Mouse (Mus musculus) spleen, postnatal 36 days (tissue): ENCODE data around the gene Mal.

Experiments
- DNase-seq, 2 experiments: peaks; one replicate each; pipeline ENCODE4 v3.0.0; 2022; ENCODE audit warnings: low spot score in 2 of 2, mixed read lengths in 1 of 2

Mal gene

DNA sequence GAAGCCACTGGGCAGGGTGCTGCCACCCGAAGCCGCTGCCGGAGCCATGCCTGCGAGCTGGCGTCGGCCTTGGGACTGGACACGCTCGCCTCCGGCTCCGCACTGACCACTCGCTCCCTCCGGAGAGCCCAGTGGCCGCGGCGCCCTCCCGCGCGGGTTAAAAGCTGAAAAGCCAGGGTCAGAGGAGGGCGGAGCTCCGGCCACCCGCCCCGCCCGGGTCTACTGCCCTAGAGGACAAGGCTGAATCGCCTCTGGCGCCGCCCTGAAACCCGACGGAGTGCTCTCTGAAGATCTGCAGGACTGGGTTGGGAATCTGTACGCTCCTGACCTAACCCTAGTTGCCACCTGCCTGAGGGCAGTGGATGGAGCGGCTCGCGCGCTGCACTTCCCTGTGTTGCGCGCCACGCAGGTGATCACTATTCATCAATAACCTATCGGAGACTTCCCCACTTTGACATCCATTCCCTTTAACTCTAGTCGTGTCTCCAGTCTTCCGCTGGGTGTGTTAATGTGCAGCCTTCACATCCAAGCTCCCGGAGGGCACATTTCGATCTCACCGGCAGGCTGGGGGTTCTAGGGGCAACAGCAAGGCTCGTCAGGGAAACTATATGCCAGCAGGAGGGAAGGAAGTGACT is at the start of gene Mal:
TSS of gene Mal (minus strand) at position 610 of the 635 bp plus-strand sequence.
- no peak for DNase-seq

DNA sequence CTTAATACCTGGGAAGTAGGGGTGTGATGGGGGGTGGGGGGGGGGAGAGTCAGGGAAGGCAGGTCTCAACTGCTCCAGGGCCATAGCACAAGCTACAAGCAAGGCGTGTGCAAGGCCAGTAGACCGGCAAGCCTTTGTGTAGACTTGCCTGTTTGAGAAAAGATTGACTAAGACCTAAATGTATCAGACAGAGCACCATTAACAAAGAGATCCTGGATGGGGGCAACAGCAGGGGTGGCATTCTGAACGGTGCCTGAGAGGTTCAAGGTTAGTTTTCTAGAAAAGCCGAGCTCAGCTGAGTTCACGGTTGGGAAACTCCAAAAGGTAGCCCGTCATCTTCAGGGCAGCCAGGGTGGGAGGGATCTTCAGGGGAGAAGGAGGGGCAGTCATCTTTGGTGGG is 48.8 kb upstream of the Mal start:
- no peak for DNase-seq

DNA sequence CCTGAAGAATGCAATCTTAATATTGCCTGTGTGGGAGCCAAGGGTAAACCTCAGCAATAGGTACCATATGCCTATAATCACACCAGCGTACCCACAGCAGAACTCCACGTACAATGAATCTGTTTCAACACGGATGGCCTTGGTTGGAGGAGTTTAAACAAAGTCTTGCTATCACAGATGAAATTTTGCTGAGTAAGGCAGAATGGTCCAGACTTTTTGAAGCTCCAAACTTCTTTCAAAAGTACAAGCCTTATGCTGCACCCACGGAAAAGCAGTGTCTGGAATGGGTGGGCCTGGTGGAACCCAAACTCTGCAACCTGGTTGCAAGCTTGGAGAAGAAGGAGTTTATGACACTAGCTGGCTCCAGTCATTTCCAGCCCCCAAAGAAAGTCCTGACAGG is 32.7 kb upstream of the Mal start:
- DNase-seq = no peak

DNA sequence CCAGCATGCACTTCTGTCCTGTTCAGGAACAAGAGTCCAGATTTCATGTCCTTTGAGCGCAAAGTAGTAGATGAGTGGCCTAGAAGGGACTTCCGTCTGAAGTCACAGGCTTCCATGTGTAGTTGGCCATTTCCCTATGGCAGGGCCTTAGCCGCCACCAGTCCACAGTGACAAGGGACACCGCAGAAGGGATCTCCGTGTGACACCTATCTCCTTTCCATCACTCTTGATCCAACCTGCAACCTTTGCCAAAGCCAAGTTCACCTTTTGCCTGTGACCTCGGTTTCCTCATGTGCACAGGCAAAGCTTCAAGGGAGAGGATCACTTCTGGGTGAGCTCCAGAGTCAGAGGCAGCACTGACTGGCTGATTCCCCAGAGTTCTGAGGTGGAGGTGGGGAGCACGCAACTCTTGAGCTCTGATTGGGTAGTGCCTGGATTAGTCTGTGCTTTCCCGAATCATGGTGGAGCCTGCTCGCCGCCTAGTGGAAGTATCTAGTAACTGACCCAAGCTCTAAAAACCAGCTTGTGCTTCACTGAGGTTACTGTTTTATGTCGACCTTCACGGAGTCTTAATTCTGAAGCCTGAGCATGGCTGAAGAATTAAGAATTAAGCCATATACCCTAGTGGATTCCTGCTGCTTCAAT is 27.3 kb upstream of the Mal start:
- peak; percentile 41 to 50 for DNase-seq

DNA sequence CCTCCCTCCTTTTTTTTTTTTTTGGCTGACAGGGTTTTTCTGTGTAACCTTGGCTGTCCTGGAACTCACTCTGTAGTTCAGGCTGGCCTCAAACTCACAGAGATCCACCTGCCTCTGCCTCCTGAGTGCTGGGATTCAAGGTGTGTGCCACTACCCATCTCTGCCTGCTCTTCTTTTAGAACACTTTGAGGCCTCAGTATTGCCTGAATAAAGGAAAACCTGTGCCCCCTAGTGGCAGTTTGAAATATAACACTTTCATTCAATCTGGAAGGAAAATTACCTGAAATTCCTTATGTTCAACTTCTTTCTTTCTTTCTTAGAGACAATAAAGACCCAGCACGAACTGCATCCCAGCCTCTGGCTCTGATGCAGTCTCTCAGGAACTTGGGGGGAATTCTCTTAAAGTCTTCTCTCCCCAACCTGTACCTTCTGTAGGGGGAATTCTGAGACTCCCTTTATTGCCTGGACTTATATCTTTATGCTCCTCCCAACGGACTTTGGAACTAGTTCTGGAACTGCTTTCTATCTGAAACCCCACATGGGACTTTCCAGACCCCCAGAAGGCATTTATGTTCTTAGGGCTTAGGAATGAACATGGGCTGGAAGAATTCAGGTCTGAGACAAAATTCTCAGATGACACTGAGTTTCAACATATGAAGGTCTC is 11.5 kb upstream of the Mal start:
- DNase-seq = peak in 1 of 2 experiments; percentile 21

DNA sequence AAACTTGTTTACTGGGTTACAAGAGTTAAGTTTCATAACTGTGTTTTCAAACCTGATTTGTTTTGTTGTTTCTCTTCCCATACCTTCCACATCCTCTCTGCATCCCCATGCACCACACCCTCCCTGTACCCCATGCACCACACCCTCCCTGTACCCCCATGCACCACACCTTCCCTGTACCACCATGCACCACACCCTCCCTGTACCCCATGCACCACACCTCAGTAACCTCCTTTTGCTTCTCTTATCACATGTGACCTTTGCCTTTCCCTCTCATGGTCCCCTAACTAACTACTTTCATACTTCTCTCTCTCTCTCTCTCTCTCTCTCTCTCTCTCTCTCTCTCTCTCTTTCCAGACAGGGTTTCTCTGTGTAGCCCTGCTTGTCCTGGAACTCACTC is 10.5 kb upstream of the Mal start:
- no peak for DNase-seq

DNA sequence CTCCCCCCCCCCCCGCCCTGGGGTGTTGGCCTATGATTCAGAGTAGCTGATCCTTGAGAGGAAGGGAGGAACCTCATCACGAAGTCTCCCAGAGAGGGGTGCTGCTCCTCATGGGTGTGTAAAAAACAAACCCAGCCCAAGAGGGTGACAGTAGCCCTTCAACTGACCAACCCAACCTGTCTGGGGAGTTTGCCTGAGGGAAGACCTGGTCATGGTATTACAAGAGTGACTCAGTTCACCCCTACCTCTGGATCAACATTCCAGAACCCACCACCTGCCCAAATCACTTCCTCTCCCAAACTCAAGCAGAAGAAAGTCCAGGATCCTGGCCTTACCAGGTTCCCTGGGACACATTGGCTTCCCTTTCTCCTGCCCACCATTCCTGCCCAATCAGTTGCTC is 6.2 kb upstream of the Mal start:
- DNase-seq = no peak

DNA sequence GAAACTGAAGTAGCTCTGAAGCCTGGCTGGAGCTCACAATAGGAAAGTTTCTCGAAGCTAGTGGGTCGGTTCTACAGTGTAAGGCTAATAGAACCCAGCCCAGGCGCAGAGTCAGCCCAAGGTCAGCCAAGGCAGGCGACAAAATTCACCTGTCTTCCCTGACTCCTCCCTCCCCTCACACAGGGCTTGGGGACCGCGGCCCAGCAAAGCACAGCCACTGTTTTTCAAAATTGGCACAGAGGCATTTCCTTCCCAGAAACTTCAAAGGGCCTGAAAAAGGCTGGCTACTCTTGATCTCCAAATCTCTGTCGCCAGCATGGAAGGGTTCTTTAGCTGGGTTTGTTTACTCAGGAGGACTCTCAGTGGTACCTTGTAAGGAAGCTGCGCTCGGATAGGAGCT is 1.1 kb downstream of the Mal start:
- DNase-seq = no peak

DNA sequence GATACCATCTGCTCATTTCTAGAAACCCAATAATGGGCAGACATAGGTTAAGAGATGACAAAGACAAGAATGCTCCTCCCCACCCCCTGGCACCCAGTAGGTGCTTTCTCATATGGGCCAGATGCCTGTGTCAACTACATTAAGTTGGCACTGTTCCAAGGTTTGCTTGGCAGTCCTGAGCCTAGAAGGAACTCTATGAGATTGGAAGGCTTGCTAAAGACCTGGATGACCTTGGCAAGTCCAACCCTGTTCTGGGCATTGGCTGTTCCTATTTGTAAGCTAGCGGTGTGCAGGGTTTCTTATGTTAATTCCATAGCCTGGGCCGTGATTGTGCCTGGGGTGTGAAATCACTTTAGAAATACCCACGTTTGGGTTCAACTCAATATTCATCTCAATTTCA is 1.7 kb downstream of the Mal start:
- DNase-seq = no peak

DNA sequence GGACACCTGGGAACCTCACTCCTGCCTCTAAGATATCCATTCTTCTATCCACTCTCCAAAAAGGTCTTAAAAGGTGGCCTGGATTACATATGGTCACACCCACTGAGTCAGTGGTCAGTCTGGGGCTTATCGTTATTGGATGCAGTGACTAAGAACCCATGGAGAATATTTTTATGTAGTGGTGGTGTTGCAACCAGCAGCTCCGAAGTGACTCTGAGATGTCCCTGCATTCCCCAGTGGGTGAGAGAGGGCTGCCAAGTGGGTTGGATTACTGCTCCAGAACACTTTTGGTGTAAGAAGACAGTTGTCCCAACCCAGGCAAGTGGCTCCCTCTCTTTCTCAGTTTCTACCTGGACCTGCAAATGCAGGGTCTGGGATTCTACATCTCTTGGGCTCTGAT is 3.7 kb downstream of the Mal start:
- DNase-seq = no peak

DNA sequence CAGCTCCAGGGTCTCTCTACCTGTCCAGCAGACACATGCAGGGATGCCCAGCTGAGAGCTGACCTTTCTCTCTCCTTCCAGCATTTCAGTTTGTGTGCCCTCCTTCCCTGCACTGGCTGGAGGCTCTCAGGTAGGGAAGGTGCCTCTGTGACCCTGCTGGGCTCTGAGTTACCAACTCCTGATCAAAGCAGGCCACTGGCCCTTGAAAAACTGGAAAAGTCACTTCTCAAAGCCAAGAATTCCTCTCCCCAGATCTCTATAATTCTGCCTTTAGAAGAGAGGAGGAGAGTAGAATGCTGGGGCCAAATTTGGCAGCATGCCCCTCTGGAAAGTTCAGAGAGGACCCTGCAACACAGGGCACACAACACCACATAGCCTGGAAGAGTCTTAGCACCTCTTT is 4.2 kb downstream of the Mal start:
- DNase-seq = no peak

DNA sequence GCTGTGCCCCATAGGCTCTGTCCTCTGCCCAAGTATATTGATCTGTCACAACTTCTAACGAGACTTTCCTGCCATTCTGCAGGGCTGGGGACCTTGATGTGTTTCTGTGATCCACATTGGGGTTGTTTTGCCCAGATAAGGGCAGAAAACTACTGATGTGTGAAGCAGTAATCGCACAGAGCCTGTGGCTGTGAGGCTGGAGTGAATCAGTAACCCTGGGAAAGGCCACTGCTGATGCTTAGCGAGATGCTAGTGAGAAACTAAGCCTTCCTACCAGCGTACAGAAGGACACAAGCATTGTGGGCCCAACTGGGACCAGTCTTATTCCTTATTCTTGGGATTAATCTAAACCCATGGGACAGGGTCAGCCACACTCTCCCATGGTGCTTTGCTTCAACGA is 4.9 kb downstream of the Mal start:
- no peak for DNase-seq

DNA sequence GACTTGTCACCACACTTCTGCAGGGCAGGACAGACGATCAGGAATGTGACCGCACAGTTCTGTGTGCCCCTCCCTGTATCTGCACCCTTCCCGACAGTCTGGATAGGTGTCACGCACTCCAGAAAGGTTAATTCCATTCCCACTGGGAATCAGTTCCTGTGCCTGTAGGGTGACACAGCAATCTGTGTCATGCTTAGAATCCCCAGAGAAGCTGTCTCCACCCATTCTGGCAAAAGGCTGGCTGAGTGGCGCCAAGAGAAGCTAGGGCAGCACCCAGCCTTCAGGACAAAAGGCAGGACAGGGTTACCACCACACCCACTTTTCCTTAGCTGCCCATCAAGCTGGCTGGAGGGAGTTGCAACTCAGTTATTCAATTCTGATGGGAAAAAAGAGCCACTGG is 6.6 kb downstream of the Mal start:
- no peak for DNase-seq

DNA sequence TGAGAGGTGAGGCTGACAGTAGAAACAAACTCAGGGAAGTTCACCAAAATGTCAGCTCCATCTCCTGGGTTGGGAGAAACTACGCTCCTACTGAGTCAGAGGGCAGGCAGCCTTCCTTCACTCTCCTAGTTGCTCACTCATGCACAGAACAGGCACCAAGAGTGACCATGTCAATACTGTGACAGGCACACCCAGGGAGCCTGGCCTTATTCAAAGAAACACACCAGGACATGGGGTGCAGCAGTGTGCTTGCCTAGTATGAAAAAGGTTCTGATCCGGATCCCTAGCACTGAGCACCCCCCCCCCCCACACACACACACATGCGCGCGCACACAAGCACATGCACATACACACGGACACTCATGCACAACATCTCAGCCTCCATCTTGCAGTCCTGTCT is 8.3 kb downstream of the Mal start:
- DNase-seq = no peak

DNA sequence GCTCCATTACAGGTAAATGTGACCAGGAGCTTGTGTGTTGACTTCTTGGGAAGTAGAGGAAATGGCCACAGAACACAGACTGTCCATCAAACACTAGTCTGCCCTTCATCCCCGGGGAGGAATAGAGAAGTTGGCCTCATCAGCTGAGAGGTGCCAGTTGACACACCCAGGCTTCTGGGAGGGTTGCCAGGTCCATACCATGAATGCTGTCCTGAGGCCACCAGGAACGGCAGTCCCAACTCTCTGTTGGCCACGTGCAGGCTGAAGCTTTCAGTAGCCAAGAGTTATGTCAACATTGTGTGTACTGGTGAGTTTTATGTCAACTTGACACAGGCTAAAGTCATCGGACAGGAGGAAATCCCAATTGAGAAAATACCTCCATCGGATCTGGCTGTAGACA is 9.6 kb downstream of the Mal start:
- no peak for DNase-seq

DNA sequence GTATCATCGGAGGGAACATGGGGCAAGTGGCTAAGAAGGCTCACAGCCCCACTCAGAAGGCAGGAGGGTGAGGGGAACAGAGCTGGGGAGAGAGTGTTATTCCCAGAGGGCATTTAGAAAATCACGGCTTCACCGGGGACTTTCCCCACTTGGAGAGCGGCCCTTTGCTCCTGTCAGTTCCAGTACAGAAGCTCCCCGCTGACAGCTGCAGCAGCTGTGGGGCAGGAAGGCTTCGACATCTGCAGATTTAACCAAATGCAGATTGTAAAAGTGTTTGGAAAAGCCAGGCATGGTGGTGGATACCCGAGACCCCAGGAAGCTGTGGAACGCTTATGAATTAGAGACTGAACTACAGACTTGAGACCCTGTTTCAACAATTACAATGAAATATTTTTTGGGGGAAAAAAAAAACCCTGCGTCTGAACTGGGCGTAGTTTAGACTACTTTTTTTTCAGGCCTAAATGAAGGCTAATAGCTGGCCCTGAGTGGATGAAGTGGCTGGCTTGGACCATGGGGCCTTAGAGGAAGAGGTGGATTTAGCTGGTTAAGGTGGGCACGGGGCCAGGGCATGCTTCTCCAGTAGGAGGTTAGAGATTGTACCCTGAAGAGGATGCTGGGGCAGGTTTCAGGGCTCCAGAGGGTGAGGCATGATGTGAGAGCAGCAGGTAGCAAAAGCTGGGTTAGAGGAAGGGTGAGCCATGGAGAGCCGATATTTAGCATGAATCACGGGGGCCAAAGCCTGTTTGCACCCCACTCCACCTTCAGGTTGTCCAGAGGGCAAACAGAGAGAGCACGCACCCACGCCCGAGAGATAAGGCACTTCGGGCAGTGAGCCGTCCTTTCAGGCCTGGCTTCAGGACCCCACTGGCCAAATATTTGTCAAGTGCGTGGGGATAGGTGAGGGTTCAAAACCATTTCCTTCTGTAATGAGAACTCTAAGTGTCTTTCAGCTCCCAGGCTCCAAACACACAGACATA is 12.5 kb downstream of the Mal start:
- DNase-seq = no peak

DNA sequence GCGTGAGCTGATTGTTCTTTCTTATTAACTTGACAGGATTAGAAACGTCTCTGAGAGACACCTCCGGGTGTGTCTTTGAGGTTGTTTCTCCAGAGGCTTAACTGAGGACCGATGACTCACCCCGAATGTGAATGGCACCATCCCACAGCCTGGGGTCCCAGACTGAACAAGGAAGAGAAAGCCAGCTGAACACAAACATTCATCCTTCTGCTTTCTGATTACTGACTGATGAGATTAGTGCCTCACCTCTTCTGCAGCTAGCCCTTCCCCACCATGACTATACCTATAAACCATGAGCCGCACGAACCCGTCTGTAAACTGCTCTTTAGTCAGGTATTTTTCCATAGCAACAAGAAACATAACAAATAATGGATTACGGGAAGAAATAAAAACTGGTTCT is 17.5 kb downstream of the Mal start:
- DNase-seq = no peak

DNA sequence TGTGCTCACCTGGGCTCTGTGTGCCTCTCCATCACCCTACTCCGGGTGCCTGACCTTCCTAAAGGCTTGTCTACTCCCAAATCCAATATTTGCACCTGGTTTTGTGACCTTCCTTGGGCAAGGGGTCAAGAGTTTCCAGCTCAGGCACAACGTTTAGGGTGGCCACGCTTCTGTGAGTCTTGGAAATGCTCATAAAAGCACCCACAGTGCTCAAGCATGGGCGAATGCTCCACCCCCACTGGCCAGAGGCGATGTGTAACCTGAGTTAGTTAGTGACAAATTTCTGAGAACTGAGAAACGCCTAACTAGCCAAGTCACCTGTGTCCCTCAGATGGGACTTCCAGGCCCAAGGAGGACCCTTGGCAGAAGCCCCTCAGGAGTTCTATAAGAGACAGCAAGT is 20.9 kb downstream of the Mal start:
- DNase-seq = no peak

DNA sequence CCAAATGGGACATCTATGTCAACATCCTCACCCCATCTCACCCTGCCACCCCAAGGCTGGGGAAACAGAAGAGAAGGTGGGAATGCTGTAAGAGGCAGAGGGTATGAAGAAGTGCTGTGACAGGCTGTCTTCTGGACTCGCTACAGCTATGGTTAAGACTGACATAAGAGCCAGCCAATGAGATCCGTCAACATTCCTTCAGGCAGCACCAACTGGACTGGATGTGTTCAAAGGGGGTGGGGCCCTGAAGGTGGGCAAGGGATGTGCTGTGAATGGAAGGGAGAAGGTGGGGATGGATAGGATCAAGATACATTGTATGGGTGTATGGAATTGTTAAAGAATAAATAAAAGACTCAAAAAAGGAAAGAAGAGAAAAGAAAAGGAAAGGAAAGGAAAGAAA is 23.9 kb downstream of the Mal start:
- DNase-seq = no peak

DNA sequence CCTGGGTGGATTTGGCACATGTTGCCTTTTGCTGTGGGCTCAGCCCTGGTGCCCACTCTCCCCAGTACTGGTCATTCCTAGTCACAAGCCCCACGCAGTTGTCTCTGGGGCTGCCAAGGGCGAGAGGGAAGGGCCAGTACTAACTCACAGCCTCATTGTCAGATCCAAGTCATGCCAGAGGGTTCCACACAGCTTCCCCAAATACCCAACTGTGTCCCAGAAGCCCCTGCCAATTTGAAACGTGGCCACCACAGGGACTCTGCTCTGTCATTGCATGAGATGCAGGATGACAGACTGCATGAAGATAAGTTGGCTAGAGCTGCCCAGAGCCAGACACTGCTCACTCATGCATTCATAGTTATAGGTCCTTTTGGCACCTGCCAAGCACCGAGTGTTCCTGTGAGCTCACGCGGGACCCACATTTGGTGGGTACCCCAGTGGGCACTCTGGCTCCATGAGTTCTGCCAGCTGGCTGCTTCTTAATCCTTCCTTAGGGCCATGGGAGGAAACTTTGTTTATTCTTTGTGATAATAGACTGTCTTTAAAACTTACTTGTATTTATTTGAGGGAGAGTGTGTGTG is 28.4 kb downstream of the Mal start:
- no peak for DNase-seq

DNA sequence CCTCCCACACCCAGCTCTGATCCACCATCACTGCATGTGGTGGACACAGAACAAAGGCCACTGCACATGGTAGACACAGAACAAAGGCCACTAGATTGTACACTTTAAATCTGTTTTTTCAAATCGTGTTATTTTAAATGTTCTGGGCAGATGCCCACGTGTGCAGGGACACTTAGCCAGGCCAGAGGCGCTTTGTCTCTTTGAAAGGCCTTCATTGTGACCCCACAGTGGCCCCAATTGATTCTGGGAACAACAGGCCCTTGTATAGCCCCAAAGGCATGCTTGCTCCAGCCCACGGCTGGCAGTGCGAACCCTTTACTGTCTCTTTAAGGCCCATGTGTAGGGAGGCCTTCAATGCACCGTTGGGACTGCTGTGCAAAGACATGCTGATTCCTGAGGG is 29.1 kb downstream of the Mal start:
- DNase-seq = no peak

DNA sequence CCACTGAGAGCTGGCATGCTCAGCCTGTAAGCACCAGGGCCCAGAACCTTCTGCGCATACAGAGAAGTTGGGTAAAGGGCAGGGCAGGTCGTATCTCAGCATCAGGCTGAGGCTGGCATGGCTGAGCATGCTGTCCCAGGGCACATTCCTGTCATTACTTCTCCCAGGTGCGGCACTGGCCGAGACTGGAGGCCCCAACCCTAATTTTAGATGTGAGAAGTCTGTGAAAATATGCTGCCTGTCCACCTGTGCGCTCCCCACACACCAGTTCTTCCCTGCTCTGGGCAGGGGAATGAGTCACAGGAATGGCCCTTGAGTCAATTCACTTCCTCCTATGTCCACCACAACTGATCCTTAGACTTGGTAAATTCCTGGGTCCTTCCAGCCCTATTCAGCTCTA is 30.8 kb downstream of the Mal start:
- no peak for DNase-seq
